Mouse (Mus musculus) midbrain, embryonic 16.5 days (tissue): ENCODE measurements around the gene Btg4. TPM values are rescaled to one million over a fixed set of nuclear protein-coding genes. Genes with fewer than 3 reads are reported as not detected.
A peak's percentile ranks its signal among the peaks of the same experiment; 100 is the strongest.

Experiments
- ATAC-seq: fragments of 200-750 bp; cut with Nextera tagmentation; 2 replicates; pipeline ENCODE4 v1.8.0; 2017; ENCODE audit warnings: moderate TSS enrichment
- H3K27ac ChIP-seq: fragments of 300-500 bp; sonication (generic); 2 replicates; pipeline ENCODE4 v1.5.1; 2014; ENCODE audit warnings: mild to moderate bottlenecking, low read length, mixed read lengths
- H3K27me3 ChIP-seq: fragments of 300-500 bp; sonication (generic); 2 replicates; pipeline ENCODE4 v1.6.1; 2014; ENCODE audit warnings: low read depth, low read length, mixed read lengths; ENCODE audit not compliant: control insufficient read depth, insufficient read depth
- H3K36me3 ChIP-seq: fragments of 300-500 bp; sonication (generic); 2 replicates; pipeline ENCODE4 v1.6.1; 2014; ENCODE audit warnings: mild to moderate bottlenecking, low read length, moderate library complexity, mixed read lengths; ENCODE audit not compliant: control insufficient read depth, insufficient read depth
- H3K4me1 ChIP-seq: fragments of 300-500 bp; sonication (generic); 2 replicates; pipeline ENCODE4 v1.6.1; 2014; ENCODE audit warnings: mild to moderate bottlenecking, low read length, mixed read lengths; ENCODE audit not compliant: control insufficient read depth, insufficient read depth
- H3K4me2 ChIP-seq: fragments of 300-500 bp; sonication (generic); 2 replicates; pipeline ENCODE4 v1.6.1; 2014; ENCODE audit warnings: mild to moderate bottlenecking, low read length, mixed read lengths
- H3K4me3 ChIP-seq: fragments of 300-500 bp; sonication (generic); 2 replicates; pipeline ENCODE4 v1.5.1; 2014; ENCODE audit warnings: low read depth, mild to moderate bottlenecking, low read length, moderate library complexity, mixed read lengths
- H3K9ac ChIP-seq: fragments of 300-500 bp; sonication (generic); 2 replicates; pipeline ENCODE4 v1.6.1; 2014; ENCODE audit warnings: low read depth, low read length, mixed read lengths
- H3K9me3 ChIP-seq: fragments of 300-500 bp; sonication (generic); replicated peaks from 2 replicates; pipeline ENCODE4 v1.6.1; 2014; ENCODE audit warnings: mild to moderate bottlenecking, low read length, mixed read lengths; ENCODE audit not compliant: control insufficient read depth, poor library complexity, severe bottlenecking
- WGBS: fragments of 180-500 bp; shearing (Covaris S2); extraction: QIAGEN DNeasy Blood & Tissue Kit; methylation state at CpG from one replicate; pipeline ENCODE4 v1.1.7; 2014; 5-methylcytosine and 5-hydroxymethylcytosine counted together
- polyA plus RNA-seq: library from polyadenylated mRNA; unstranded; fragments of >200 nt; fragmentation: Nextera tagmentation; extraction: Ambion mirVana; gene quantifications from 2 replicates; pipeline ENCODE4 v1.2.1, GENCODE M21; 2015

The Btg4 gene
- polyA plus RNA-seq, 1 experiment from 2014 or later, result not detected

- H3K4me1 ChIP-seq, result no peaks in the 10 kb centered on the region; the same call in 1 of the 2 replicates
- no peak for ATAC-seq
- WGBS, result 84% methylated on average over 4 of the region's 4 CpGs
- H3K27me3 ChIP-seq, result no peaks in the 10 kb centered on the region
- no peak overlapping the region for H3K27ac ChIP-seq
- no peak overlapping the region for H3K9ac ChIP-seq
- no peaks in the 10 kb centered on the region for H3K36me3 ChIP-seq
- H3K4me2 ChIP-seq, result no peak overlapping the region
- no peaks in the 10 kb centered on the region for H3K9me3 ChIP-seq
- H3K4me3 ChIP-seq, result no peak overlapping the region
Observed at GRCm38 (mm10) chr9:51070801-51071200, 10.1 kb downstream of the Btg4 start.

- Histone ChIP-seq H3K4me2 (peak overlapping the region; percentile 68), H3K9me3 (no peaks in the 10 kb centered on the region), H3K9ac (no peak overlapping the region), H3K4me3 (peak overlapping the region; percentile 33; the same call in 1 of the 2 replicates), H3K4me1 (peaks cover 13% of the 10 kb centered on the region), H3K27ac (no peak overlapping the region), H3K36me3 (no peaks in the 10 kb centered on the region), H3K27me3 (peaks cover 6% of the 10 kb centered on the region; the same call in 1 of the 2 replicates)
- no peak for ATAC-seq
- 31% methylated on average over 3 of the region's 3 CpGs for WGBS
Observed at GRCm38 (mm10) chr9:51075780-51076179, 15.1 kb downstream of the Btg4 start.

GRCm38 (mm10) chr9:51076300-51076978 lies 15.7 kb downstream of the Btg4 start:
- Histone ChIP-seq H3K9me3 (no peaks in the 10 kb centered on the region), H3K27me3 (peaks cover 6% of the 10 kb centered on the region; the same call in 1 of the 2 replicates), H3K9ac (peak overlapping the region; percentile 55), H3K4me1 (peaks cover 13% of the 10 kb centered on the region), H3K36me3 (no peaks in the 10 kb centered on the region), H3K4me2 (peak overlapping the region; percentile 68), H3K4me3 (peak overlapping the region; percentile 33), H3K27ac (no peak overlapping the region)
- ATAC-seq, result 0 out of 2 replicates have a peak, but pooled peaks have one; percentile 14
- 0% methylated on average over 17 of the region's 17 CpGs for WGBS

GRCm38 (mm10) chr9:51076979-51077315 lies 16.2 kb downstream of the Btg4 start, which contains the start of gene Layn:
Gene Layn (minus strand): TSS chr9:51077094.
- no peak within 1 kb of the TSS for H3K27ac ChIP-seq
- 0% methylated on average over 14 of the region's 14 CpGs for WGBS
- peak within 1 kb of the TSS; percentile 55 for H3K9ac ChIP-seq

GRCm38 (mm10) chr9:51081614-51082013 lies 20.9 kb downstream of the Btg4 start:
- no peak for ATAC-seq
- no peaks in the 10 kb centered on the region for H3K36me3 ChIP-seq
- no peaks in the 10 kb centered on the region for H3K9me3 ChIP-seq
- no peak overlapping the region for H3K4me3 ChIP-seq
- H3K4me1 ChIP-seq, result peaks cover 7% of the 10 kb centered on the region; the same call in 1 of the 2 replicates
- H3K27me3 ChIP-seq, result peaks cover 6% of the 10 kb centered on the region; the same call in 1 of the 2 replicates
- H3K27ac ChIP-seq, result no peak overlapping the region
- no peak overlapping the region for H3K4me2 ChIP-seq
- H3K9ac ChIP-seq, result no peak overlapping the region
- WGBS, result 83% methylated on average over 5 of the region's 5 CpGs

More at GRCm38 (mm10) chr9:51076979-51077315, 16.2 kb downstream of the Btg4 start, which contains the start of gene Layn:
- Histone ChIP-seq H3K27me3 (peaks cover 6% of the 10 kb centered on the region; the same call in 1 of the 2 replicates), H3K4me3 (peak within 1 kb of the TSS; percentile 33), H3K9me3 (no peaks in the 10 kb centered on the region), H3K36me3 (no peaks in the 10 kb centered on the region), H3K4me1 (peaks cover 13% of the 10 kb centered on the region), H3K4me2 (peak within 1 kb of the TSS; percentile 68)
- peak; percentile 84 for ATAC-seq

GRCm38 (mm10) chr9:51093697-51094096 lies 33.0 kb downstream of the Btg4 start:
- Histone ChIP-seq H3K4me1 (no peaks in the 10 kb centered on the region), H3K27ac (no peak overlapping the region), H3K27me3 (no peaks in the 10 kb centered on the region), H3K4me3 (no peak overlapping the region), H3K9me3 (no peaks in the 10 kb centered on the region), H3K4me2 (no peak overlapping the region), H3K36me3 (no peaks in the 10 kb centered on the region), H3K9ac (no peak overlapping the region)
- 76% methylated on average over 5 of the region's 5 CpGs for WGBS
- ATAC-seq, result no peak

GRCm38 (mm10) chr9:51096306-51096705 lies 35.6 kb downstream of the Btg4 start:
- H3K4me2 ChIP-seq, result no peak overlapping the region
- H3K36me3 ChIP-seq, result no peaks in the 10 kb centered on the region
- H3K9me3 ChIP-seq, result no peaks in the 10 kb centered on the region
- H3K9ac ChIP-seq, result no peak overlapping the region
- WGBS, result 68% methylated on average over 2 of the region's 2 CpGs
- no peak for ATAC-seq
- H3K27ac ChIP-seq, result no peak overlapping the region
- no peaks in the 10 kb centered on the region for H3K4me1 ChIP-seq
- no peaks in the 10 kb centered on the region for H3K27me3 ChIP-seq
- no peak overlapping the region for H3K4me3 ChIP-seq

- Histone ChIP-seq H3K9me3 (no peaks in the 10 kb centered on the region), H3K9ac (no peak within 1 kb of the TSS), H3K27ac (no peak within 1 kb of the TSS), H3K36me3 (no peaks in the 10 kb centered on the region), H3K4me1 (peaks cover 8% of the 10 kb centered on the region), H3K4me3 (peak within 1 kb of the TSS; percentile 55), H3K27me3 (no peaks in the 10 kb centered on the region; the same call in 1 of the 2 replicates), H3K4me2 (peak within 1 kb of the TSS; percentile 100)
- WGBS, result 8% methylated on average over 27 of the region's 27 CpGs
- ATAC-seq, result peak; percentile 56; the same call in 1 of the 2 replicates
Observed at GRCm38 (mm10) chr9:51101756-51102425, 41.2 kb downstream of the Btg4 start, which contains the start of gene 4833427G06Rik. Gene 4833427G06Rik (minus strand): TSS chr9:51102078.
